Mouse (Mus musculus) embryonic stem cell, embryonic (primary cell): ENCODE results near the gene Ap3d1.

Experiments
- CTCF ChIA-PET, 4 experiments: fragments of 300-600 bp in 2 of 4; fragments of 350-600 bp in 2 of 4; sonication (Branson Sonifier 250); formaldehyde crosslinking; loops; one replicate each; lab custom pipeline; 2022; ENCODE audit warnings: inconsistent platforms in 2 of 4; lab: Charles Lee
- POLR2A ChIA-PET, 4 experiments: fragments of 300-600 bp in 2 of 4; fragments of 350-600 bp in 2 of 4; sonication (Branson Sonifier 250); formaldehyde crosslinking; loops; one replicate each; lab custom pipeline; 2022; ENCODE audit warnings: antibody characterized with exemption in 4 of 4, inconsistent platforms in 1 of 4; lab: Charles Lee

The Ap3d1 gene

DNA sequence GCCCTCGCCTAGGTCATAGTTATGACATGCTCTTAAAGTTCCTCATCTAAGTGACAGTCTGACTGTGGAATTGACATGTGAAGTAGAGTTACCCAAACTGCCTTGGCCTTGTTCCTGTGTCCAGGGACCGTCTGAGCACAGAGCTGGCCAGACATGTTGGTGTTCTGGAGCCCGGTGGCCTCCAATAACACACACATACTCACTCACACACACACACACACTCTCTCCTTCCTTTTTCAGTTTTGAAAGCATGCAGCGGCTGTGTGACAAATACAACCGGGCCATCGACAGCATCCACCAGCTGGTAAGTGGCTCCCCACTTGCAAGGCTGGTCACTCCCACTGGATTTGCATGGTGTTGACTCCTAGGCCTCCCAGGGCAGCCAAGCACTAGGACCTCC is 26.3 kb upstream of the Ap3d1 start:
- ChIA-PET POLR2A (interaction anchor here in 2 of 4 experiments (0.8 to 4.7 kb wide), 2 partner anchors 92 to 161 kb away, joined by 3 to 24 read pairs; partner anchors contain the start of gene Gadd45b (in 1 of the 2)), CTCF (interaction anchor here in 1 of 4 experiments (1.1 kb wide), 1 partner anchor 11 kb away, joined by 4 read pairs; no protein-coding TSS in a partner anchor)

GRCm38 (mm10) chr10:80766161-80766815 is 24.2 kb upstream of the Ap3d1 start:
- ChIA-PET CTCF (interaction anchor here (0.5 to 3.6 kb wide), 15 partner anchors 8 to 224 kb away, joined by 3 to 18 read pairs (median 6); no protein-coding TSS in a partner anchor), POLR2A (interaction anchor here (0.6 to 4.7 kb wide), 27 partner anchors 9 to 385 kb away, joined by 3 to 24 read pairs (median 4); partner anchors contain the start of genes Dot1l (in 1 of the 4) and Gadd45b (in 1 of the 4))

DNA sequence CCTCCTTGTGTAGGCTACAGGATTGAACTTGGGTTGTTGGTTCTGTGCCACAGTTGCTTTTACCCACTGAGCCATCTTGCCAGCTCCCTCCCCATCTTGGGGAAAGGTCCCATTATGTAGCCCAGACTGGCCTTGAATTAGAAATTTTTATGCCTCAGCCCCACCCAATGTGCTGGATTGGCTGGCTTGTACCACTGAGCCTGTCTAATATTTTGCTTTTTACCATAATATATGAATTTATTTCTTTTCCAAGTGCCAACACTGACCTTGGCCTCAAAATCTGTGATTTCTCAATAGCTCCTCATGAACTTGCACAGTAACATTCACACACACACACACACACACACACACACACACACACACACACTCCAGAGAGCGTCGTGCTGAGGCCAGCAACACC is 23.7 kb upstream of the Ap3d1 start:
- ChIA-PET CTCF (interaction anchor here (0.6 to 3.6 kb wide), 13 partner anchors 8 to 319 kb away, joined by 3 to 18 read pairs (median 5); no protein-coding TSS in a partner anchor), POLR2A (interaction anchor here (0.6 to 4.7 kb wide), 25 partner anchors 8 to 250 kb away, joined by 3 to 24 read pairs (median 4); partner anchors contain the start of genes Dot1l (in 1 of the 4) and Gadd45b (in 1 of the 4))

DNA sequence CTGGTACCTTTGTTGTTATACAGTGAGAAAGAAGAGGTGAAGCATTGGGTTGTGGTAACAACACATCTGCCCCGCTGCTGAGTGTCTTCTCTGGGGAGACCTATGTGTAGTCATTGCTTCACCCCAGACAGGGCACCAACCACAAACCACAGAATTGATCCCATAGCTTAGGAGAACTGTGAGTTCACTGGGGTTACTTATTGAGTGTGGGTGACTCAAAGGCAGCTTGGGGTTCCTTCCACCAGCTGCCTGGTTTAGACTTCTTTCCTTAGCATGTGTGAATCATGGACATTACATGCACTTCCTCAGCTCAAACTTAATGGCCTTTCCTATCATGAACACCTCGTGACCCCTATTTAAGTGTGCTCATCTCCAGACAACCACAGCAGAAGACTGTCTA is 21.4 kb upstream of the Ap3d1 start:
- POLR2A ChIA-PET = interaction anchor here in 3 of 4 experiments (0.6 to 4.7 kb wide), 4 partner anchors 20 to 595 kb away, joined by 4 to 24 read pairs (median 4); partner anchors contain the start of gene Ap3d1 (in 1 of the 3)

GRCm38 (mm10) chr10:80761821-80762220 is 19.8 kb upstream of the Ap3d1 start:
- CTCF ChIA-PET = interaction anchor here in 2 of 4 experiments (0.5 to 2.0 kb wide), 2 partner anchors 12 to 242 kb away, joined by 7 to 9 read pairs; no protein-coding TSS in a partner anchor
- POLR2A ChIA-PET = interaction anchor here in 2 of 4 experiments (0.6 to 2.5 kb wide), 7 partner anchors 10 to 86 kb away, joined by 3 to 9 read pairs (median 4); partner anchors contain the start of gene Ap3d1 (in 2 of the 2)

More for the DNA sequence above, 21.4 kb upstream of the Ap3d1 start:
- CTCF ChIA-PET = interaction anchor here in 3 of 4 experiments (0.9 to 3.6 kb wide), 9 partner anchors 11 to 118 kb away, joined by 3 to 13 read pairs (median 4); no protein-coding TSS in a partner anchor

- ChIA-PET CTCF (interaction anchor here in 3 of 4 experiments (0.6 to 2.0 kb wide), 5 partner anchors 13 to 344 kb away, joined by 3 to 9 read pairs (median 4); no protein-coding TSS in a partner anchor), POLR2A (interaction anchor here in 3 of 4 experiments (0.6 to 2.5 kb wide), 16 partner anchors 9 to 593 kb away, joined by 3 to 9 read pairs (median 3); partner anchors contain the start of genes Ap3d1 (in 2 of the 3) and Mknk2 (in 1 of the 3))
These were observed 18.8 kb upstream of the Ap3d1 start for GRCm38 (mm10) chr10:80760596-80761524.

DNA sequence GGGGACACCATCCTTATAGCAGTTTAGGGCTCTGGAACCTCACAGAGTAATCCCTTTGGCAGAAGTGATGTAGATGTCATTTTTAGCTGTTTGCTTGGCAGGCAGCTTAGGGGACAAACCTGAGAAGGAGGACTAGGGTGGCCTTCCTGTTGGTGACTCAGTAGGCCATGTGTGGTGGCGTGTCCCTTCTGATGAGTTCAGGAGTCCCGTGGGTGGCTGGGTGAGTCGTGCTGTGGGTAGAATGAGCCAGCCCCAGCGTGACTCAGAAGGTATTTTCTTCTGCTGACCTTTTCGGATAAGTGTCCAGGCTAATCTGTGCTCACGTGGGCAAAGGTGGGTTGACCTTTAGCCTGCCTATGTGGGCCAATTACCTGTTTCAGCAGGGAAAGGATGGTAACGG is 16.6 kb upstream of the Ap3d1 start:
- CTCF ChIA-PET = interaction anchor here in 3 of 4 experiments (1.2 to 2.0 kb wide), 7 partner anchors 8 to 236 kb away, joined by 3 to 9 read pairs (median 5); no protein-coding TSS in a partner anchor

DNA sequence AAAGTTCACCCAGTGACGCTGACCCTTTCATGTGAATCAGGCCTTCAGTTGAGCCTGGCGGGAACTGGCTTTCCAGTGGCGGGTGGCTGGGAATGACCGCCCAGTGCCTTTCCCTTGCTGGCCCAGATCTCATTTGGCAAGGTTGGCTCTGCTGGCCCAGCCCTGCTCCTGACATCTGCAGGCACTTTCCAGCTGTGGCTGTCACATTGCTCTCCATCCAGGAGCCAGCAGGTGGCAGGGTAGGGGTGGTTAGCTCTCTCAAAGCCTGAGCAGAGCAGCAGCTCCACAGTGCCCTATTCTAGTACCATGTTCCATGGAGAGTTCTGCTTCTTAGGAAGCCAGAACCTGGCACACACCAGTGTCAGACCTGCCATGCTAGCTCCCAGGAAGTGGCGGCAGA is 15.7 kb upstream of the Ap3d1 start:
- POLR2A ChIA-PET = interaction anchor here in 3 of 4 experiments (0.5 to 1.9 kb wide), 25 partner anchors 8 to 802 kb away, joined by 3 to 10 read pairs (median 3); partner anchors contain the start of genes Ap3d1 (in 2 of the 3), Abhd17a (in 1 of the 3) and Gadd45b (in 1 of the 3)
- CTCF ChIA-PET = interaction anchor here (0.6 to 2.0 kb wide), 29 partner anchors 9 to 321 kb away, joined by 3 to 11 read pairs (median 4); partner anchors contain the start of genes Abhd17a (in 1 of the 4), Ap3d1 (in 1 of the 4), Lsm7 (in 1 of the 4) and Sppl2b (in 1 of the 4)

More for the DNA sequence above, 16.6 kb upstream of the Ap3d1 start:
- POLR2A ChIA-PET = interaction anchor here in 2 of 4 experiments (1.2 to 1.7 kb wide), 4 partner anchors 11 to 78 kb away, joined by 3 to 5 read pairs (median 4); partner anchors contain the start of gene Ap3d1 (in 1 of the 2)

DNA sequence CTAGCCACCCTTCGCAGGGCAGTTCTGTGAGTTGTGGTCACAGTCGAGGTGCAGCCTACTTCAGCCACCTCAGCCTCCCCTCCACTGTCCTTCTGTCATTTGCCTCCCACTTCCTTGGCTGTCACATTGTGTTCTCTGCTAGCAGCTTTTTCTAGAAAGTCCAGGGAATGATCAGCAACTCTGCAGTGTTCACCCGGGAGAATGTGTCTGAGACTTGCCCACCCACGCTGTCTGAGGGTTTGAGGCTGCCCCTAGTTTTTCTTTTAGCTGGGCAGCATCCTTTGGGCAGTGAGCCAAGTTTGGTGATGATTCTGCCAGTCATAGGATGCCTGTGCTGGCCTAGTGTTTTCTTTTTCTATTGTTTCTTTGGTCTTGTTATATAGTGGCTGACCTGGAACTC is 14.9 kb upstream of the Ap3d1 start:
- ChIA-PET CTCF (interaction anchor here (0.7 to 2.0 kb wide), 9 partner anchors 9 to 601 kb away, joined by 3 to 11 read pairs (median 8); no protein-coding TSS in a partner anchor), POLR2A (interaction anchor here in 3 of 4 experiments (0.5 to 1.9 kb wide), 9 partner anchors 9 to 81 kb away, joined by 3 to 10 read pairs (median 4); partner anchors contain the start of gene Ap3d1 (in 1 of the 3))

GRCm38 (mm10) chr10:80756509-80756908 is 14.4 kb upstream of the Ap3d1 start:
- ChIA-PET POLR2A (interaction anchor here in 2 of 4 experiments (1.3 to 1.9 kb wide), 5 partner anchors 9 to 80 kb away, joined by 3 to 10 read pairs (median 6); no protein-coding TSS in a partner anchor), CTCF (interaction anchor here (0.7 to 1.8 kb wide), 5 partner anchors 10 to 600 kb away, joined by 3 to 11 read pairs (median 5); no protein-coding TSS in a partner anchor)

GRCm38 (mm10) chr10:80756099-80756498 is 14.0 kb upstream of the Ap3d1 start:
- POLR2A ChIA-PET = interaction anchor here in 1 of 4 experiments (1.4 kb wide), 1 partner anchor 29 kb away, joined by 3 read pairs; no protein-coding TSS in a partner anchor

GRCm38 (mm10) chr10:80755291-80756015 is 13.4 kb upstream of the Ap3d1 start:
- POLR2A ChIA-PET = interaction anchor here (0.6 to 5.1 kb wide), 20 partner anchors 9 to 662 kb away, joined by 3 to 66 read pairs (median 4); partner anchors contain the start of genes Ap3d1 (in 2 of the 4), Gadd45b (in 2 of the 4) and Mknk2 (in 1 of the 4)
- CTCF ChIA-PET = interaction anchor here in 2 of 4 experiments (0.6 to 1.0 kb wide), 3 partner anchors 10 to 144 kb away, joined by 3 to 5 read pairs (median 3); no protein-coding TSS in a partner anchor

More at GRCm38 (mm10) chr10:80756099-80756498, 14.0 kb upstream of the Ap3d1 start:
- CTCF ChIA-PET = no interaction called here

DNA sequence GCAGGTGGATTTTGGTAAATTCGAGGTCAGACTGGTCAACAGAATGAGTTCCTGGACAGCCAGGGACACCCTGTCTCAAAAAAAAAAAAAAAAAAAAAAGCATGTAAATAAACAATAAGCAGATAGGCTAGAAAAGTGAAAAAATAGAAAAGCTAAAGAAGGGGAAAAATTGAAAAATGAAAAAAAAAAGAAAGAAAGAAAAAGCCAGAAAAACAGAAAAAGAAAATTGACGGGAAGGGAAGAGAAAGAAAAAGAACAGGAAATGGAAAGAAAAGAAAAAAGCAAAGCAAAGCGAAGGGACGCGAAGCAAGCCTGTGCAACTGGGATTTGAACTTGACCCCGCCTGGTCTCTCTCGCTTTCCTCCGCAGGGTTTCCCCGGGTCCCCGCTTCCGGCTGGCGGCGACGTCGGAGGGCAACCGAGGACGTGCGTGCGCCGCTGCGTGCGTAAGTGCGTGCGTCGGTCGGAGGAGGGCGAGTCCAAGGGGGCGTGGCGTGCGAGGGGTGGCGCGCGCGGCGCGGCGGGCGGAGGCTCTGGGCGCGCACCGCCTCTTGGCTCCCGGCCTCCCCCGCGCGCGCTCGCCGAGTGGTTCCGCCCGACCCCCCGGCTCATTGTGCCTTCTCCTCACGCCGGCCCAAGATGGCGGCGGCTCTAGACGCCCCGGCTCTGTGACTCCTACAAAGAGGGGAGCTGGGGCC is 12.7 kb upstream of the Ap3d1 start, which contains the start of gene Dot1l:
Gene Dot1l, plus strand, starts transcription at position 613 of the 697 bp plus-strand sequence.
- ChIA-PET POLR2A (interaction anchor here (0.5 to 5.1 kb wide), 35 partner anchors 10 to 871 kb away, joined by 3 to 66 read pairs (median 4); partner anchors contain the start of genes Ap3d1 (in 3 of the 4), Gadd45b (in 2 of the 4), Lmnb2 (in 1 of the 4) and Mknk2 (in 1 of the 4)), CTCF (interaction anchor here (0.6 to 1.7 kb wide), 11 partner anchors 36 to 287 kb away, joined by 3 to 5 read pairs (median 4); partner anchors contain the start of gene Timm13 (in 1 of the 4))

DNA sequence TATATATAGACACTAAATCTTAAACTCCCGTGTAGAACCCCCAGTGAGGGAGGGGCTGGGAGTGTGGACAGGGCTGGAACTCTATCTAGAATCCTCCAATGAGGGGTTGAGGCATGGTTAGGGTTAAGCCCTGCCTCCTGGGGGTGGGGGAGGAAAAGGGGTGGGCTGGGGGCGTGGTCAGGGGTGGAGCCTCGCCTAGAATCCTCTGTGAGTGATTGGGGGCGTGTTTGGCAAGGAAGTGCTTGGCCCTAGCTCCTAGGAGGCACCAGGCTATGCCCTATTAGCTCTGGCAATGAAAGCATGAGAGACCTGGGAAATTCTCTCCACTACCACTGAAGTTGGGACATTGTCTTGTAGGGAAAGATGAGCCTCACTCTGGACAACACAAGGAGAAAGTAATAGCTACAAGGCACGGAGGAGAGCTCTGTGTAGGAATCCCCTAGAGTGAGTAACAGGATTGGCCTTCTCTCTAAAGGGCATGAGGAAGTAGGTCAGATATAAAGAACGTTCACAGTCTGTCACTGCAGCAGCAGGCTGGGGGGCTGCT is 10.1 kb upstream of the Ap3d1 start:
- CTCF ChIA-PET = interaction anchor here (0.5 to 3.2 kb wide), 28 partner anchors 10 to 710 kb away, joined by 3 to 65 read pairs (median 5); partner anchors contain the start of genes Ap3d1 (in 1 of the 4), Atp8b3 (in 1 of the 4) and Gadd45b (in 1 of the 4)

More for the DNA sequence above, 10.1 kb upstream of the Ap3d1 start:
- POLR2A ChIA-PET = interaction anchor here in 3 of 4 experiments (0.6 to 5.1 kb wide), 54 partner anchors 8 to 423 kb away, joined by 3 to 66 read pairs (median 4); partner anchors contain the start of genes Ap3d1 (in 3 of the 3), Gadd45b (in 3 of the 3), Csnk1g2 (in 2 of the 3) and Amh (in 1 of the 3)
